Mouse (Mus musculus) limb, embryonic 11.5 days (tissue): ENCODE results near the gene Grik4. TPM values are rescaled to one million over a fixed set of nuclear protein-coding genes. Genes with fewer than 3 reads are reported as not detected.

Experiments
- ATAC-seq: fragments of 200-750 bp; cut with Nextera tagmentation; 2 replicates; pipeline ENCODE4 v1.8.0; 2017; ENCODE audit warnings: low read depth; ENCODE audit not compliant: insufficient number of reproducible peaks, low FRiP score, low TSS enrichment
- DNase-seq: peaks from one replicate; pipeline ENCODE4 v3.0.0-alpha.2; 2015; ENCODE audit warnings: low spot score
- H3K27ac ChIP-seq: fragments of 300-500 bp; sonication (generic); replicated peaks from 2 replicates; pipeline ENCODE4 v1.5.1; 2014; ENCODE audit warnings: low read depth, mild to moderate bottlenecking, low read length
- H3K27me3 ChIP-seq: fragments of 300-500 bp; sonication (generic); 2 replicates; pipeline ENCODE4 v1.6.1; 2014; ENCODE audit warnings: mild to moderate bottlenecking, low read length, mixed read lengths; ENCODE audit not compliant: control insufficient read depth, insufficient read depth
- H3K36me3 ChIP-seq: fragments of 300-500 bp; sonication (generic); 2 replicates; pipeline ENCODE4 v1.6.1; 2014; ENCODE audit warnings: mild to moderate bottlenecking, low read length, moderate library complexity, mixed read lengths; ENCODE audit not compliant: control insufficient read depth, insufficient read depth
- H3K4me1 ChIP-seq: fragments of 300-500 bp; sonication (generic); 2 replicates; pipeline ENCODE4 v1.6.1; 2014; ENCODE audit warnings: low read length, mixed read lengths; ENCODE audit not compliant: control insufficient read depth, insufficient read depth
- H3K4me2 ChIP-seq: fragments of 300-500 bp; sonication (generic); 2 replicates; pipeline ENCODE4 v1.6.1; 2014; ENCODE audit warnings: low read depth, mild to moderate bottlenecking, moderate library complexity; ENCODE audit not compliant: severe bottlenecking
- H3K4me3 ChIP-seq: fragments of 300-500 bp; sonication (generic); 2 replicates; pipeline ENCODE4 v1.5.1; 2014; ENCODE audit warnings: low read depth, low read length
- H3K9ac ChIP-seq: fragments of 300-500 bp; sonication (generic); 2 replicates; pipeline ENCODE4 v1.6.1; 2014; ENCODE audit warnings: mild to moderate bottlenecking, low read length
- H3K9me3 ChIP-seq: fragments of 300-500 bp; sonication (generic); 2 replicates; pipeline ENCODE4 v1.6.1; 2016; ENCODE audit warnings: low read length; ENCODE audit not compliant: control insufficient read depth
- WGBS: fragments of 180-500 bp; shearing (Covaris S2); extraction: QIAGEN DNeasy Blood & Tissue Kit; methylation state at CpG from one replicate; pipeline ENCODE4 v1.1.7; 2014; 5-methylcytosine and 5-hydroxymethylcytosine counted together
- polyA plus RNA-seq: library from polyadenylated mRNA; unstranded; fragments of >200 nt; fragmentation: Nextera tagmentation; extraction: Ambion mirVana; gene quantifications from 2 replicates; pipeline ENCODE4 v1.2.1, GENCODE M21; 2014

Gene Grik4
- polyA plus RNA-seq, 1 experiment from 2014 or later: 1.1 TPM

GRCm38 (mm10) chr9:42797276-42797675, 147.0 kb downstream of the Grik4 start:
- no peak overlapping the region for H3K9ac ChIP-seq
- WGBS: 69% methylated on average over 8 of the region's 8 CpGs
- H3K4me3 ChIP-seq: no peak overlapping the region
- no peaks in the 10 kb centered on the region for H3K9me3 ChIP-seq
- no peak for DNase-seq
- no peak overlapping the region for H3K27ac ChIP-seq
- no peak overlapping the region for H3K4me2 ChIP-seq
- no peak for ATAC-seq
- H3K4me1 ChIP-seq: peaks cover 3% of the 10 kb centered on the region
- H3K27me3 ChIP-seq: no peaks in the 10 kb centered on the region
- H3K36me3 ChIP-seq: no peaks in the 10 kb centered on the region

DNA sequence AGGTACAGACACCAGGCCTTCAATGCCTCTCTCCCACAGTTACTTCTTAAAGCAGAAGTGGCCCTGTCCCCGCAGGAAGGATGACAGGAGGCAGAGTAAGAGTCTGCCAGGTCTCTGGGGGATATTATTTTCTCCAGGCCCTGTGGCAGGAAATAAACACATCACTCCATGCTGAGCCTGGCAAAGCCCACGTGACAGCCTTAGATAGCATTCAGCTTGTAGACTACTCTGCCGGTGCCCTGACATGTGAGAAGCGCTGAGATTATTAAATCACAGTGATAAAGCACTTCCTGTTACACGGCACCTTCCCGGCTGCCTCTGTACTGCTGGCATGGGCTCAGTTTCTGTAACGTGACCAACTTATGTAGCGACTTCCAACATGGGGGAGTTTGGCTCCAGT, 148.4 kb downstream of the Grik4 start:
- no peaks in the 10 kb centered on the region for H3K27me3 ChIP-seq
- H3K27ac ChIP-seq: no peak overlapping the region
- ATAC-seq (no peak), DNase-seq (no peak)
- H3K4me1 ChIP-seq: peaks cover 7% of the 10 kb centered on the region
- no peak overlapping the region for H3K4me2 ChIP-seq
- H3K9me3 ChIP-seq: no peaks in the 10 kb centered on the region
- no peak overlapping the region for H3K4me3 ChIP-seq
- H3K36me3 ChIP-seq: no peaks in the 10 kb centered on the region
- H3K9ac ChIP-seq: no peak overlapping the region
- WGBS: 40% methylated on average over 8 of the region's 8 CpGs

- H3K36me3 ChIP-seq: no peaks in the 10 kb centered on the region
- no peak overlapping the region for H3K4me2 ChIP-seq
- H3K4me1 ChIP-seq: peaks cover 7% of the 10 kb centered on the region
- ATAC-seq (no peak), DNase-seq (no peak)
- H3K27me3 ChIP-seq: no peaks in the 10 kb centered on the region
- 91% methylated on average over 4 of the region's 4 CpGs for WGBS
- H3K27ac ChIP-seq: no peak overlapping the region
- no peak overlapping the region for H3K9ac ChIP-seq
- no peak overlapping the region for H3K4me3 ChIP-seq
- H3K9me3 ChIP-seq: no peaks in the 10 kb centered on the region
Observed at GRCm38 (mm10) chr9:42794006-42794405, 150.3 kb downstream of the Grik4 start.

DNA sequence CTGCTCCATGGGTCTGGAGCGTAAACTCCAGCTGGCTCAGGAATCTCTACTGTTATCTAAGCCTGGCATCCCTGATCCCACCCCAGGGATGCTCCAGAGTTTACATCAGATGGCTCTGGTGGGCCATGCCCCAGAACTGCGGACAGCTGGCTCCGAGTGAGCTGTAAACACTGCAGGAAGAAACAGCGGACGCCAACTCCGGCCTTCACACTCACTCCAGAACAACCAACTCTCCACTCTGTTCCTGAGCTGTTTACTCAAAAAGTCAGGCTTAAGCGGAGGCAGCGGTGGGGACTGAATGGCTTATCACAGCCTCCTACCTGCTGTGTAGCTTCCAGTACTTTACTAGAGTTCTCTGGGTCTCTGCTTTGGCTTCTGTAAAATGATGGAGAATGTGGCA, 150.7 kb downstream of the Grik4 start:
- no peak for DNase-seq
- H3K4me3 ChIP-seq: no peak overlapping the region
- H3K9ac ChIP-seq: no peak overlapping the region
- peaks cover 7% of the 10 kb centered on the region for H3K4me1 ChIP-seq
- no peaks in the 10 kb centered on the region for H3K27me3 ChIP-seq
- H3K36me3 ChIP-seq: no peaks in the 10 kb centered on the region
- H3K27ac ChIP-seq: no peak overlapping the region
- no peak overlapping the region for H3K4me2 ChIP-seq
- H3K9me3 ChIP-seq: no peaks in the 10 kb centered on the region
- 70% methylated on average over 8 of the region's 8 CpGs for WGBS
- ATAC-seq: no peak

DNA sequence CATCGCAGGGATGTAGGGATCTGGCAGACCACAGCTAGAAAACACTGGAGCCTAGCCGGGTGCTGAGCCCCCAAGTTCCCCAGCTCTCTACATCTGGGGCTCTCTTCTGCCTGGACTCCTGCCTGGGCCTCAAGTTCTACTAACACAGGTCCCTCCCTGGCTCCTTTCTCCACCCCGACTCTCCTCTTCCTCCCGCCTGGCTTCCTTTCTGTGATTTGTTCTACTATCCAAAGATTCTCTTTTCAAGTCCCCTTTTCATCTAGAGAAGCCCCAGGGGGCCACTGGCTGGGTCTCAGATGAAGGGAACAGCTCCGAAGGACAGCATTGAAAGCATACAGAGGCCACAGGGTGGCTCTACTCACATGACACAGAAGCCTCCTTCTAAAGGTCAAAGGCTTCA, 151.9 kb downstream of the Grik4 start:
- no peak overlapping the region for H3K27ac ChIP-seq
- no peak overlapping the region for H3K4me2 ChIP-seq
- H3K4me1 ChIP-seq: peaks cover 7% of the 10 kb centered on the region
- DNase-seq (no peak), ATAC-seq (no peak)
- no peak overlapping the region for H3K4me3 ChIP-seq
- 61% methylated on average over 5 of the region's 5 CpGs for WGBS
- no peaks in the 10 kb centered on the region for H3K36me3 ChIP-seq
- H3K9ac ChIP-seq: no peak overlapping the region
- no peaks in the 10 kb centered on the region for H3K27me3 ChIP-seq
- no peaks in the 10 kb centered on the region for H3K9me3 ChIP-seq

- no peak for DNase-seq
- WGBS: 34% methylated on average over 12 of the region's 12 CpGs
- no peak for ATAC-seq
- Histone ChIP-seq H3K4me1 (peaks cover 7% of the 10 kb centered on the region), H3K27ac (no peak overlapping the region), H3K9me3 (no peaks in the 10 kb centered on the region), H3K4me2 (no peak overlapping the region), H3K36me3 (no peaks in the 10 kb centered on the region), H3K27me3 (no peaks in the 10 kb centered on the region), H3K4me3 (no peak overlapping the region), H3K9ac (no peak overlapping the region)
Observed at GRCm38 (mm10) chr9:42791779-42792178, 152.5 kb downstream of the Grik4 start.

DNA sequence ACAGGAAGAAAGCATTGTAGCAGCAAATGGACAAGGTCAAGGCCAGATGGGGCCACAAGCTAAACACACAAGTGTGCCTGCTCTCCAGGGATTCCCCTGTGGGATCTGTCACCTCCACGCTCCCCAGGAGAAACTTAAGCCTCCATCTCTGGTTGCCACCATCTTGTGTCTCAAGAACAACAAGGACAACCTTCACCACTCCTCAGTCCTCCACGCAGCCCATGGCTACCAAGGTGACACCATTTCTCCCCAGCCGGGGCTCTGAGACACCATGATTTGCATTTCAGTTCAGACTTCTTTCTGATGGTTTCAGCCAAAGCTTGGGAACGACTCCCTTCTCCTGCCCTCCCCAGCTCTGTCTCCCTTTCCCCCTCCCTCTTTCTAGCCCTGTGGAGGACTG, 152.9 kb downstream of the Grik4 start:
- H3K27ac ChIP-seq: no peak overlapping the region
- no peaks in the 10 kb centered on the region for H3K27me3 ChIP-seq
- no peak overlapping the region for H3K4me3 ChIP-seq
- no peak for DNase-seq
- 51% methylated on average over 4 of the region's 4 CpGs for WGBS
- no peak overlapping the region for H3K4me2 ChIP-seq
- no peak for ATAC-seq
- peaks cover 7% of the 10 kb centered on the region for H3K4me1 ChIP-seq
- H3K9me3 ChIP-seq: no peaks in the 10 kb centered on the region
- no peaks in the 10 kb centered on the region for H3K36me3 ChIP-seq
- H3K9ac ChIP-seq: no peak overlapping the region

DNA sequence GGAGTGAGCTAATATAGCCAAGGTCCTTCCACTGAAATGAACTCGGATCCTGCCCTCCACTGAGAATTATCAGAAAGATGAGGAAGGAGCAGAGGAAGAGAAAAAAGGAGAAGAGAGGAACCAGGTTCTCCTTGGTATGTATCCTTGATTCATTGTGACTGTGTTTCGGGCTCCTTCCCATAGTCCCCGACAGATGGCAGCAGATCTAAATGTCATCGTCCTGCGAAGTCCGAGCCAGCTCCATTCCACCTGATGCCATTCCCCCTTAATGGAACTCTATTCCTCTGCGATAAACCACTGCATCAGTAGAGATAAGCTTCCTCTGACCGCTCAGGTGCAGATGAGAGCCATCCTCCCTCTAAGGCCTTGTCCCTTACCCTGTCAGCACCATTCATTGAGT, 155.8 kb downstream of the Grik4 start:
- Histone ChIP-seq H3K27ac (no peak overlapping the region), H3K36me3 (no peaks in the 10 kb centered on the region), H3K9ac (no peak overlapping the region), H3K9me3 (no peaks in the 10 kb centered on the region), H3K4me3 (no peak overlapping the region), H3K27me3 (no peaks in the 10 kb centered on the region), H3K4me2 (no peak overlapping the region), H3K4me1 (peaks cover 7% of the 10 kb centered on the region)
- WGBS: 28% methylated on average over 8 of the region's 8 CpGs
- DNase-seq (peak; percentile 63), ATAC-seq (no peak)

DNA sequence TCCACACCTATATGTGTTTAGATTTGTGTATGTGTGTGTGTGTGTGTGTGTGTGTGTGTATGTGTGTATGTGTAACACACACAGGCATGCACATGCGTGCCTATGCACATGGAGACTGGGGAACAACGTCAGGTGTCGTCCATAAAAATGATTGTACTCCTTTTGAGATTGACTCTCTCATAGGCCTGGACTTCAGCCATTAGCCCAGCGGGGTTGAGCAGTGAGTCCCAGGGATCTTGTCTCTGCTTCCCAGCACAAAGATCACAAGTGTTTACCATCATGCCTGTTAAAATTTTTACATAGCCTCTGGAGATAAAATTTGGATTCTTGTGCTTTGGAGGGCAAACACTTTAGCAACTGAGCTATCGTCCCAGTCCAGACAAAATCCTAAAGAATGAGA, 157.4 kb downstream of the Grik4 start:
- no peak overlapping the region for H3K9ac ChIP-seq
- no peak overlapping the region for H3K27ac ChIP-seq
- H3K9me3 ChIP-seq: no peaks in the 10 kb centered on the region
- WGBS: 74% methylated on average over 5 of the region's 5 CpGs
- H3K27me3 ChIP-seq: no peaks in the 10 kb centered on the region
- H3K4me1 ChIP-seq: peaks cover 2% of the 10 kb centered on the region; the same call in 1 of the 2 replicates
- H3K4me3 ChIP-seq: no peak overlapping the region
- ATAC-seq (no peak), DNase-seq (no peak)
- H3K36me3 ChIP-seq: no peaks in the 10 kb centered on the region
- no peak overlapping the region for H3K4me2 ChIP-seq
